Mouse (Mus musculus): ENCODE data around the gene Ufsp2. TPM values are rescaled to one million over a fixed set of nuclear protein-coding genes. Genes with fewer than 3 reads are reported as not detected.

Gene Ufsp2
- 66.3 and 68.9 TPM in 2 replicates for polyA plus RNA-seq (2015; fragmentation: Nextera tagmentation; extraction: Ambion mirVana)

DNA sequence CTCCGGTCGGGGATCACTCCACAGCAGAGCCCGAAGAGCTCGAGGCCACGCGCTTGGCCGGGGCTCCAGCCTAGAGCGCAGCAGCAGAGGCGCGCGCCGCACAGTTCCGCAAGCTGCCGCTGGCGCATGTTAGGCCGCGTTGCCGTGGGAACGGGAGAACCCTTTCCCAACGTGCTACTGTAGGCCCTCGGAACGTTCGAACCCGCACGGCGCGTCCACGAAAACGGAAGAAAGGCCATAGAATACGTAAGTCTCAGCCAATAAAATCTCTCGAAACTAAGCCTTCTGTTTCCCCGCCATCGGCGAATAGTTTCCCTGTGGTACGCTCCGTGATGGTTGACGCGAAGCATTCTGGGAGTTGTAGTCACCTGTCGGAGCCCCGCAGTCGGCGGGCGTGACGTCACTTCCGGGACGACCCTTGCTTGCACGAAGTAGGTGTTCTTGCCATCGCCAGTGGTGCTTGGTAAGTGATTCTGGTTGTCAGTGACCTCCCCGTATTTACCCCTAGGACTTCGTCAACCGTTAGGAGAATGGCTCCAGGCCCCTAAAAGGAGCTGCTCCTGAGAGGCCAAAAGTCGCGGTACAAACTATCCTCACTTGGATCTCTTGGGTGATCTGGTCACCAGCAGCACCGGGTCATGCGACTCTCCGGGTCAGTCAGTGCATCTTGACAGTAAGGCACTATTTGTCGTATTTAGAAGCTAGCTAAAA lies at the start of gene Ufsp2, which contains the start of gene 1700029J07Rik:
Gene Ufsp2, plus strand, starts transcription at position 403 of the 711 bp plus-strand sequence.
Gene 1700029J07Rik, minus strand, starts transcription at position 127 of the 711 bp plus-strand sequence.
- Histone ChIP-seq H3K9ac (peak within 1 kb of the TSS; percentile 72), H3K36me3 (ENCODE audit: poor library complexity, severe bottlenecking) (peaks cover 14% of the 10 kb centered on the region), H3K27ac (peak within 1 kb of the TSS; percentile 69), H3K27me3 (no peaks in the 10 kb centered on the region), H3K4me1 (peaks cover 16% of the 10 kb centered on the region), H3K9me3 (replicated peaks) (peaks cover 4% of the 10 kb centered on the region), H3K4me3 (peak within 1 kb of the TSS; percentile 63), H3K4me2 (peak within 1 kb of the TSS; percentile 79)
- under 1% methylated on average over 57 of the region's 57 CpGs for WGBS
- peak; percentile 99 for ATAC-seq

DNA sequence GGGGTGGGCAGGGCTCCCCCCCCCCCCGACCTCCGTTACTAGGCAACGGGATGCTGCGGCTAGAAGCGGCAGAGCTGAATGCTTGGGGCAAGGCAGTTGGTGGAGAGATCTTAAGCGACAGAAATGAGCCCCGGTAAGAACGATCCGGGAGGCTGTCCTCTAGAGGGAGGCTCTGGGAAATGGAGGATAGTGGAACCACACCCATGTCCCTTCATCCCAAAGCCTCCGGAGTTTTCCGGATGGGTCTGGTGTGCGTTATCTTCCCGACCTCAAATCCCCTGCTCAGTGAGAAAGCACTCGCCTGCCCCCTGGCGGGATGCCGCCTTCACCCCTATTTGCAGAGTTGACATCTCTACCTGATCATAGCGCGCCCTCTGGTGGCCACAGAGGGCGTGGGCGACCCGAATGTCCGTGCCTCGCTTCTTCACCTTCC lies 40.7 kb upstream of the Ufsp2 start, which contains the start of gene Ccdc110:
Gene Ccdc110, plus strand, starts transcription at position 38 of the 433 bp plus-strand sequence.
- Histone ChIP-seq H3K27me3 (peaks cover 4% of the 10 kb centered on the region; the same call in 1 of the 2 replicates), H3K9me3 (replicated peaks) (0 out of 2 replicates have a peak, but pooled peaks cover 9% of the 10 kb centered on the region), H3K4me3 (peak within 1 kb of the TSS; percentile 38), H3K4me2 (peak within 1 kb of the TSS; percentile 66), H3K4me1 (no peaks in the 10 kb centered on the region), H3K27ac (no peak within 1 kb of the TSS), H3K36me3 (ENCODE audit: poor library complexity, severe bottlenecking) (no peaks in the 10 kb centered on the region), H3K9ac (peak within 1 kb of the TSS; percentile 14)
- peak; percentile 94 for ATAC-seq
- WGBS: 1% methylated on average over 23 of the region's 23 CpGs

DNA sequence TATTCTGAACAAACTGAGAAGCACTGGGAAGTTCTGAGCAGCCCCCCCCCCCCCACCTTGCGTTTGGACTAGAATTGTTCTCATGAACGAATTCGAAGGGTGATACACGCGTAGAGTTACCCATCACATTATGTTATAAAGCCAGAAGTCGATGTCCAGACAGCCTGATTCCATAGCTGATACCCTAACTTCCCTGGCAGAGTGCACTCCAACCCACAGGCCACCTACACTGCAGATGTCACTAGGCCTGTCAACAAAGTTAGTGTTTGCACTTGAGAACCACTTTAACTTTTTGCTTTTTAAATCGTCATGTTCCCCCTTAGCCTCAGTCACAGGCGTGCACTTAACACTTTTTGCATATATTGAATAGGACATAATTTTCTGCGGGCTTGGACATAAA lies 38.3 kb upstream of the Ufsp2 start:
- no peak overlapping the region for H3K4me3 ChIP-seq
- ATAC-seq: no peak
- no peaks in the 10 kb centered on the region for H3K36me3 ChIP-seq (ENCODE audit: poor library complexity, severe bottlenecking)
- no peaks in the 10 kb centered on the region for H3K4me1 ChIP-seq
- H3K9ac ChIP-seq: no peak overlapping the region
- peaks cover 4% of the 10 kb centered on the region; the same call in 1 of the 2 replicates for H3K27me3 ChIP-seq
- H3K9me3 ChIP-seq (replicated peaks): no peaks in the 10 kb centered on the region
- no peak overlapping the region for H3K27ac ChIP-seq
- WGBS: 91% methylated on average over 9 of the region's 9 CpGs
- no peak overlapping the region for H3K4me2 ChIP-seq

DNA sequence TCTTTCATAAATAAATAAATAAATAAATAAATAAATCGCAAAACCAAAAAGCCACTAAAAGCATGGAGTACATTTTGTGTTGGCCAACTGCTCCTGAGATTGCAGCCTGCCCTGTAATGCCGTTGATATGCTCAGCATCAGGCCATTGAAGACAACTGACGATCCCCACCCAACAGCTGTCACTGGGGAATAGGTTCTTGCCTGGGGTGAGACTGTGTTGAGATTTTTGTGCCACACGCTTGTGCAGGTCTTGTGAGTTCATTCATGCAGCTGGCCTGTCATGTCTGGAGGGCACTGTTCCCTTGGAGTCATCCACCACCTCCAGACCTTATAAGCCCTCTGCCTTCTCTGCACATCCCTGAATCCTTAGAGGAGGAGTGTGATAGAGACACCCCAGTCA lies 29.0 kb upstream of the Ufsp2 start:
- 96% methylated on average over 4 of the region's 4 CpGs for WGBS
- ATAC-seq: no peak
- no peak overlapping the region for H3K4me3 ChIP-seq
- no peak overlapping the region for H3K4me2 ChIP-seq
- no peaks in the 10 kb centered on the region for H3K9me3 ChIP-seq (replicated peaks)
- H3K9ac ChIP-seq: no peak overlapping the region
- 0 out of 2 replicates have a peak, but pooled peaks cover 2% of the 10 kb centered on the region for H3K4me1 ChIP-seq
- H3K27ac ChIP-seq: no peak overlapping the region
- H3K27me3 ChIP-seq: no peaks in the 10 kb centered on the region
- H3K36me3 ChIP-seq (ENCODE audit: poor library complexity, severe bottlenecking): no peaks in the 10 kb centered on the region

DNA sequence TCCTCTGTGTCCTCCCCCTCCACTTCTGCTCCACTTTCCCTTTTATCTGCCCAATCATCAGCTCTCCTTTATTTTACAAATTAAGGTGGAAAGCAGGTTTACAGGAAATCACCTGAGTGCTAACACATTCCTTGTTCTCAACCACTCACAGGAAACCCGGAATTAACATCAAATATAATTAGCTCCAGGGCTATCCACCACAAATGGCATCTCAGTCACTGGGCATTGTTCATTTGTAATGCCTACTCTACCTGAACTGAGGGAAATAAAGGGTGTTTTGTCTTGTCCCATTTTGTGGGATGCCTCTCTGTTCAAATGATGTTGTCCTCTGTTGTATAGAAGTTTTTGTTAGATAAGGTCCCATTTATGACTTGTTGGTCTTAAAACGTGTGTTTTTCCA lies 24.7 kb upstream of the Ufsp2 start:
- H3K4me3 ChIP-seq: no peak overlapping the region
- ATAC-seq: no peak
- WGBS: 25% methylated on average over 2 of the region's 2 CpGs
- no peaks in the 10 kb centered on the region for H3K27me3 ChIP-seq
- H3K9me3 ChIP-seq (replicated peaks): no peaks in the 10 kb centered on the region
- H3K27ac ChIP-seq: no peak overlapping the region
- 0 out of 2 replicates have a peak, but pooled peaks cover 2% of the 10 kb centered on the region for H3K4me1 ChIP-seq
- no peaks in the 10 kb centered on the region for H3K36me3 ChIP-seq (ENCODE audit: poor library complexity, severe bottlenecking)
- H3K9ac ChIP-seq: no peak overlapping the region
- no peak overlapping the region for H3K4me2 ChIP-seq

DNA sequence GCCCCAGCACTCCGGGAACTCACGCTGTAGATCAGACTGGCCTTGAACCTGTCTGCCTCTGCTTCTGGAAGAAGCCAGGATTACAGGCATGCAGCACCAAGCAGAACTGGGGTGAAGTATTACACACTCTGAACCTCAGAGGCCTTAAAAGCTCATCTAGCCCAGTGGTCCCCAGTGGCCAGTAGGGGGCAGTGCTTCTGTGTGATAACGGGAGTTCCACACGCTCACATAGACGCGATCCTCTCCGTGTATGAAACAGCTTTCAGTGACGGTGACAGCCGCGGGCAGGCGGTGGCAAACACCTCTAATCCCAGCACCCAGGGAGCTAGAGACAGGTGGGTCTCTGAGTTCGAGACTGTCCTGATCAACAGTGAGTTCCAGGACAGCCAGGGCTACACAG lies 4.4 kb upstream of the Ufsp2 start:
- WGBS: 95% methylated on average over 12 of the region's 12 CpGs
- H3K36me3 ChIP-seq (ENCODE audit: poor library complexity, severe bottlenecking): 0 out of 2 replicates have a peak, but pooled peaks cover 3% of the 10 kb centered on the region
- no peak overlapping the region for H3K9ac ChIP-seq
- peaks cover 4% of the 10 kb centered on the region; the same call in 1 of the 2 replicates for H3K9me3 ChIP-seq (replicated peaks)
- peaks cover 11% of the 10 kb centered on the region for H3K4me1 ChIP-seq
- no peaks in the 10 kb centered on the region for H3K27me3 ChIP-seq
- no peak overlapping the region for H3K4me2 ChIP-seq
- no peak overlapping the region for H3K4me3 ChIP-seq
- H3K27ac ChIP-seq: no peak overlapping the region
- ATAC-seq: no peak

DNA sequence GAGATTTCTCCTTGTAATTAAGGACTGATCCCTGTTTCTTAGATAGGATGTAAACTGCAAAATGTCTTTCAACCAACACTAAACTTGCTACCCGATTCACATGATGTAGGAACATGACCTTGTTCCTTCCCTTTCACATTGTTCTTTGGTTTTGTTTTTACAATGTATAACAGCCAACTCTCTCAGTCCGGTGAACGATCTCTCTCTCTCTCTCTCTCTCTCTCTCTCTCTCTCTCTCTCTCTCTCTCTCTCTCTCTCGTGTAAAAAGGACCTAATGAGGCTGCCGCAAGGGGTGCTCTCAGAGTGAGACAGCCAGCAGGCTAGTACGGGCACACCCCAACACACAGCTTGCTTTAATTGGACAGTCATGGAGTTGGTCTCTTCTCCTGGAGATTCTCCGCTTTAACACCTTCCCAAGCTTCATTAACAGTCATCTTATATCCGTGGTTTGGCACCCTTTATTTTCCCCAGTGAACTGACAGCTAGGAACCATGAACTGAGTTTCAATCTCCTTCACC lies 1.3 kb upstream of the Ufsp2 start:
- Histone ChIP-seq H3K36me3 (ENCODE audit: poor library complexity, severe bottlenecking) (peaks cover 14% of the 10 kb centered on the region), H3K4me2 (peak overlapping the region; percentile 79), H3K27ac (no peak overlapping the region), H3K4me3 (peak overlapping the region; percentile 63; the same call in 1 of the 2 replicates), H3K27me3 (no peaks in the 10 kb centered on the region), H3K4me1 (peaks cover 16% of the 10 kb centered on the region), H3K9me3 (replicated peaks) (peaks cover 4% of the 10 kb centered on the region), H3K9ac (no peak overlapping the region)
- WGBS: 60% methylated on average over 8 of the region's 8 CpGs
- no peak for ATAC-seq

DNA sequence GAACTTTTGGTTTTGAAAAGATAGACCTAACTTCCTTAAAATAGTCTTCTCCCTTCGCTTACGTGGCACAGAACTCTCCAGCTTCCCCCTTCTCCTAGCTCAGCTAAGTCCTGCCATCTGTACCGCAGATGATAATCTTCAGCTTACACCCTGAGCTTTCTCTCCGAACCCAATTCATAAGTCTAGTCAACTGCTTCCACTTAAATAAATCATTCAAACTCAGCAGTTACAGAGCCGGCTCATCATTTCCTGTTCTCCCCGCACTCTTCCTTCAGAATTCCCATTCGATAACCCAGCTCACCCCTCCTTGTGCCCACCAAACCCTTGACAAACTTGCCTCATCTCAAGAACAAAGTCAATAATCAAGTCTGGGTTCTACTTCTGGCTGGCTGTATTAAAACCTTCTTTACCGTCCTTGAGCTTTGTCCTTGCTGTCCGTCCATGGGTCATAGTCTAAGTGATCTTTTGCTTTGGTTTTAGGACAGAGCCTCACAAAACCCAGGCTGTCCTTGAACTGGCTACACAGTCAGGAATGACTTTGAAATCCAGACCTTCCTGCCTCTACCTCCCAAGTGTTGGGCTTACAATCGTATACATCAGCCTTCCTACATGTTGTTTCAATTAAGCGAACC lies 625 bp downstream of the Ufsp2 start:
- H3K9ac ChIP-seq: peak overlapping the region; percentile 72
- H3K36me3 ChIP-seq (ENCODE audit: poor library complexity, severe bottlenecking): peaks cover 16% of the 10 kb centered on the region
- H3K4me3 ChIP-seq: peak overlapping the region; percentile 63
- peak overlapping the region; percentile 79 for H3K4me2 ChIP-seq
- no peaks in the 10 kb centered on the region for H3K27me3 ChIP-seq
- peak; percentile 3; the same call in 1 of the 2 replicates for ATAC-seq
- no peak overlapping the region for H3K27ac ChIP-seq
- peaks cover 16% of the 10 kb centered on the region for H3K4me1 ChIP-seq
- 76% methylated on average over 11 of the region's 11 CpGs for WGBS
- H3K9me3 ChIP-seq (replicated peaks): peaks cover 2% of the 10 kb centered on the region

DNA sequence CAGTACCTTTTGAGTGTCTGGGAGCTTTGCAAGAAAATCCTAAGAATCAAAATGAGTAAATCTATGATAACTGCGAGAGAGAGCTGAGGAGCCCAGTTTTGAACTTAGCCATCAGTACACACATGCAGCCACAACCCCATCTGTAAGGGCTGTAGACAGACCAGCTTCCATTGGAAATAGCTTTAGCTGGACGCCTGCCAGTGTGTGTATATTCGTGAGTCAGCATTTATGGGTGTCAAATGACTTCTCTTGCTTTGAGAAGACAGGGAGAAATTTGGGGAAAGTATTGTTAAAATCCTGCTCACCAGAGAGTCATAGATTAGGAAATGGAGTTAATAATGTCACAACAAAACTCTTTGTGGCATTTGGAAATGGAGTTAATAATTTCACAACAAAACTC lies 11.3 kb downstream of the Ufsp2 start:
- no peaks in the 10 kb centered on the region for H3K27me3 ChIP-seq
- no peak overlapping the region for H3K4me3 ChIP-seq
- H3K4me1 ChIP-seq: no peaks in the 10 kb centered on the region
- ATAC-seq: no peak
- H3K36me3 ChIP-seq (ENCODE audit: poor library complexity, severe bottlenecking): peaks cover 42% of the 10 kb centered on the region
- no peaks in the 10 kb centered on the region for H3K9me3 ChIP-seq (replicated peaks)
- whole genome bisulfite sequencing: 86% methylated on average over 3 of the region's 3 CpGs
- no peak overlapping the region for H3K27ac ChIP-seq
- H3K4me2 ChIP-seq: no peak overlapping the region
- H3K9ac ChIP-seq: no peak overlapping the region

DNA sequence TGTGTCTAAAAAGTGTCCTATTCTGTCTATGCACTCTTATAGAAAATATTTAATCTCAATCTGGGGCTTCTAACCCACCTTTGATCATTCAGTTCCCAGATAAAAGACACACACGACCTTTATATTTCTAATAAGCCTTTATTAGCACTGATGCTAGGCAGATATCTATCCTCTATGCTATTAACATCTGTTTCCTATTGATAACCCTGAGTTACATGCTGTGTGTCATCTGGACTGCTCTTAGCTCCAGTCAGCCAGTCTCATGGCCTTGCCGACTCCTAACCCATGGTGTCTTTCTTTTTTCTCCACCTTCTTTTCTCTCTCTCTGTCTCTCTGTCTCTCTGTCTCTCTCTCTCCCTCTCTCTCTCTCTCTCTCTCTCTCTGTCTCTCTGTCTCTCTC lies 12.9 kb downstream of the Ufsp2 start:
- no peak for ATAC-seq
- Histone ChIP-seq H3K4me3 (no peak overlapping the region), H3K36me3 (ENCODE audit: poor library complexity, severe bottlenecking) (peaks cover 34% of the 10 kb centered on the region), H3K27me3 (no peaks in the 10 kb centered on the region), H3K4me1 (no peaks in the 10 kb centered on the region), H3K27ac (no peak overlapping the region), H3K9ac (no peak overlapping the region), H3K9me3 (replicated peaks) (no peaks in the 10 kb centered on the region), H3K4me2 (no peak overlapping the region)
- 72% methylated on average over 2 of the region's 2 CpGs for WGBS

DNA sequence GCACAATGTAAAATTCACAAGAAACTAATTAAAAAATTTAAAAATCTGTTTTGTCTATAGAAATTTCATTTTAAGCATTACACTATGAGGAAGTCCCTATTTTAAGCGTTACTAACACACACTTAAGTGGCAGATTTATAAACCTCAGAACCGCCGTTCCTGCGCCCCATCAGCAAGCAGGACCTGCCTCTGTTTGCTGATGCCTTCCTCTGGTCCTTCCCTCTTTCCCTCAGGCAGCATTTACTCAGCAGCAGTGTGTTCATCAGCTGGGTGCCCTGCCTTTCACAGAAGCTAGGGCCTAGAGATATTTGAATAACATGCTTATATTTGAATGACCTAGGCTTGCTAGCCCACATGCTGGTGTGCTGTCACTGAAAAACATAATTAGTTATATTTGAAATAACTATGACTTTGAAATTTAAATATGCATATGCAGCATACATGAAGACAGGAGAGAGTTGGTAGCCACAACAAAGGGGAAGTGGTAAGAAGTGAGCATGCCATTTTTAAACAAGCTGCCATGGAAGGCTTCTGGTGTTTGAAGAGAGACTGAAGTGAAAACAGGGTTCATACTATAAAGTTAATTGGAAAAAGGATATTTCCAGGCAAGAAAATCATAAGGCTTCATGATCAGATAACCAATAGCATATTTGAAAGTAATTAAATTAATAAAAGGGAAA lies 15.4 kb downstream of the Ufsp2 start:
- H3K4me2 ChIP-seq: no peak overlapping the region
- peaks cover 37% of the 10 kb centered on the region for H3K36me3 ChIP-seq (ENCODE audit: poor library complexity, severe bottlenecking)
- WGBS: 99% methylated on average over 4 of the region's 4 CpGs
- no peaks in the 10 kb centered on the region for H3K4me1 ChIP-seq
- no peak overlapping the region for H3K27ac ChIP-seq
- no peaks in the 10 kb centered on the region for H3K27me3 ChIP-seq
- no peak for ATAC-seq
- no peak overlapping the region for H3K9ac ChIP-seq
- no peaks in the 10 kb centered on the region for H3K9me3 ChIP-seq (replicated peaks)
- no peak overlapping the region for H3K4me3 ChIP-seq
